Comparison of ENCODE assay signal across 15 mouse cellular contexts in the genomic region with DNA sequence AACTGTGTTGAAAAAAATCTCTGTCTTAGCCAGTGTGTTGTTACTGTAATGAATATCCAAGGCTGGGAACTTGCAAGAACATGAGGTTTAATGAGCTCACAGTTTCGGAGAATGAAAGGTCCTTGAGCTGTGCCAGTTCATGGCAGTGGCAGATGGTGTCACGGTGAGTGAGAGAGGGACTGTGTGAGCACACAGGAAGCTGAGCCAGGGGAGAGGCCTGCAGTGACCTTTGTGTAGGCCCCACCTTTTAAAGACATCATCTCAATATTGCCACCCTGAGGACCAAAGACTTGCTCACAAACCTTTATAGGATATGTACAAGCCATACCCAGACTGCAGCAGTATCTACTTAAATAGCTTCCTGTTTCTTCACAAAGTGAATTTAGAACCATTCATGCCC.
"Had no signal": no experiment of that assay in that cellular context is flagged by ENCODE, and none has a peak within 500 bp of the region (broad histone marks: within the 10 kb centered on the region; RNA-seq: fewer than 3 reads in every experiment).

No protein-coding gene starts in this region.

- H3K4me1 ChIP-seq: stomach, embryonic 15.5 days had no signal

- H3K4me3 ChIP-seq: neural tube, embryonic 15.5 days; stomach, embryonic 15.5 days had no signal

- H3K9ac ChIP-seq: neural tube, embryonic 15.5 days; stomach, embryonic 15.5 days had no signal

- H3K4me2 ChIP-seq: neural tube, embryonic 15.5 days; stomach, embryonic 15.5 days had no signal

- H3K36me3 ChIP-seq: neural tube, embryonic 15.5 days; stomach, embryonic 15.5 days had no signal

- DNase-seq: retina, postnatal 1 day; right cerebral cortex, adult 18-20 months; right cerebral cortex, postnatal 14 days; right cerebral cortex, postnatal 25 days; right cerebral cortex, postnatal 4 days; spleen, adult 18-20 months; thymus, adult 18-20 months; thymus, adult 2 months; thymus, postnatal 14 days; thymus, postnatal 25 days; thymus, postnatal 36 days; thymus, postnatal 4 days had no signal

- H3K27me3 ChIP-seq: stomach, embryonic 15.5 days had no signal

- H3K27ac ChIP-seq: neural tube, embryonic 15.5 days; stomach, embryonic 15.5 days; stomach, postnatal 0 days had no signal

- H3K9me3 ChIP-seq: neural tube, embryonic 15.5 days; stomach, embryonic 15.5 days had no signal
